ENCODE assay signal across 12 mouse cellular contexts in the genomic region with DNA sequence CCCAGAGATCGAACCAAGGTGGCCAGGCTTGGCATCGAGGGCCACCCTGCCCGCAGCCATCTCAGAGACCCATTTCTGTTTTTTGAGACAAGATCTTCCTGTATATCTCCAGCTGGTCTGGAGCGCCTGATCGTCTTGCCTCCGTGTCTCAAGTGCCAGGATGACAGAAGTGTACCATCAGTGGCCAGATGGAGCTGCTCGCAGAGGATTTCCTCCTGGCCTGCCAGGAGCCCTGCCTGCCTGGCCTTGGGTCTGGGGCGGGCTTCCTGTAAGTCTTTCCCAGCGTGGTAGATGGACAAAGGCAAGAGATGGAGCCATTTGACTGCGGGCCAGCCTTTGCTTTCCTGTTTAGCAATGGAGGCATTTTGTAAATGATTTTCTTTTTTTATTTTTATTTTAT. TPM values are rescaled to one million over a fixed set of nuclear protein-coding genes. Genes with fewer than 3 reads are reported as not detected.
DNase-seq lines count a peak whose midpoint lies in the region; ATAC-seq and TF ChIP-seq lines count a peak whose summit lies in the region.
"Had no signal": no experiment of that assay in that cellular context is flagged by ENCODE, and none has a peak within 500 bp of the region (broad histone marks: within the 10 kb centered on the region; RNA-seq: fewer than 3 reads in every experiment).

No protein-coding gene starts in this region.

- TF ChIP-seq CTCF in lung, embryonic 14.5 days (IDR thresholded peaks at IDR 0.05; ENCODE audit: low read depth), result no peak
- no peak for TF ChIP-seq CTCF in heart, adult 2 months (IDR thresholded peaks at IDR 0.05)

- DNase-seq in heart, adult 11 months, result peak; percentile 76
- no peak for DNase-seq in heart, adult 8-10 months (ENCODE audit: low spot score)
- peak; percentile 7 for DNase-seq in 416B (ENCODE audit: low read depth)
- DNase-seq in cerebellum, adult 11-12 months, result peak; percentile 97
- DNase-seq in lung, embryonic 14.5 days, result peak; percentile 39
- DNase-seq in heart, adult 2 months, result no peak
- no peak for DNase-seq in ovary, postnatal 10 days (ENCODE audit: low spot score)
- DNase-seq: gastrocnemius, postnatal 25 days; liver had no signal

- no peak for TF ChIP-seq POLR2A in heart, adult 2 months (IDR thresholded peaks at IDR 0.05; ENCODE audit: insufficient read depth, low read depth, low read length)

- no peaks in the 10 kb centered on the region for H3K79me2 ChIP-seq in heart, adult 2 months (replicated peaks; ENCODE audit: control insufficient read depth, insufficient read depth, low read length)

- H3K9ac ChIP-seq in lung, embryonic 14.5 days, result no peak overlapping the region
- H3K9ac ChIP-seq in heart, adult 2 months (ENCODE audit: low read depth, low read length), result no peak overlapping the region
- H3K9ac ChIP-seq: forebrain, embryonic 15.5 days; heart, embryonic 15.5 days had no signal

- intact Hi-C loops in heart, adult 2 months (cut with DNase I), result no loop called here

- H3K27ac ChIP-seq in lung, embryonic 14.5 days (ENCODE audit: low read depth), result no peak overlapping the region
- no peak overlapping the region for H3K27ac ChIP-seq in heart, adult 2 months
- H3K27ac ChIP-seq: forebrain, embryonic 15.5 days; heart, embryonic 15.5 days had no signal

- no peak for ATAC-seq in lung, embryonic 14.5 days (ENCODE audit: insufficient read depth)
- ATAC-seq: forebrain, embryonic 15.5 days; hindbrain, embryonic 16.5 days had no signal

- H3K4me1 ChIP-seq in lung, embryonic 14.5 days (ENCODE audit: insufficient read depth), result peaks cover 21% of the 10 kb centered on the region
- H3K4me1 ChIP-seq in heart, adult 2 months (ENCODE audit: control insufficient read depth, insufficient read depth, low read length), result no peaks in the 10 kb centered on the region; the same call in 1 of the 2 replicates

- H3K9me3 ChIP-seq in lung, embryonic 14.5 days (ENCODE audit: low read depth, low read length), result no peaks in the 10 kb centered on the region
- H3K9me3 ChIP-seq: forebrain, embryonic 15.5 days; heart, embryonic 15.5 days had no signal

- no peaks in the 10 kb centered on the region for H3K27me3 ChIP-seq in lung, embryonic 14.5 days (ENCODE audit: insufficient read depth, low read length)
- no peaks in the 10 kb centered on the region for H3K27me3 ChIP-seq in heart, adult 2 months (ENCODE audit: control insufficient read depth, insufficient read depth, low read length)
- H3K27me3 ChIP-seq: forebrain, embryonic 15.5 days; heart, embryonic 15.5 days had no signal

- H3K36me3 ChIP-seq in lung, embryonic 14.5 days (ENCODE audit: insufficient read depth), result no peaks in the 10 kb centered on the region
- H3K36me3 ChIP-seq in heart, adult 2 months (ENCODE audit: control insufficient read depth, insufficient read depth, low read length), result no peaks in the 10 kb centered on the region
- H3K36me3 ChIP-seq: forebrain, embryonic 15.5 days; heart, embryonic 15.5 days had no signal

- H3K4me3 ChIP-seq in lung, embryonic 14.5 days (ENCODE audit: low read depth, low read length), result no peak overlapping the region
- no peak overlapping the region for H3K4me3 ChIP-seq in heart, adult 2 months
- H3K4me3 ChIP-seq: forebrain, embryonic 15.5 days; heart, embryonic 15.5 days had no signal

- no peak overlapping the region for H3K4me2 ChIP-seq in lung, embryonic 14.5 days
- H3K4me2 ChIP-seq: forebrain, embryonic 15.5 days; heart, embryonic 15.5 days had no signal

- 80% methylated on average over 10 of the region's 10 CpGs for WGBS in lung, embryonic 14.5 days
- 64% methylated on average over 10 of the region's 10 CpGs for WGBS in heart, adult 2 months

- TF ChIP-seq EP300 in heart, adult 2 months (IDR thresholded peaks at IDR 0.05; ENCODE audit: insufficient read depth, low read depth, low read length), result no peak

RNA-seq across cellular contexts. Expression of gene Ppp1r21, which starts 22.5 kb away (rescaled TPM):
- total RNA-seq in heart, adult 8-10 months (2022), result 10 to 100 TPM in 1 of 4 experiments, 1 to 10 TPM in 3; 6.3 to 11.3 (median 9.1) TPM
- 26.4 and 28.7 TPM in 2 replicates for polyA plus RNA-seq in lung, embryonic 14.5 days (2014; fragmentation: Nextera tagmentation; extraction: Ambion mirVana)
- total RNA-seq in heart, adult 2 months (2021), result 1 to 10 TPM; 8.8 to 9.9 TPM
- 9.2 and 14.1 TPM in 2 replicates for polyA plus RNA-seq in heart, adult 2 months (2012; rRNA removed)

Comparison
In these comparisons a context has a peak if more than half of its experiments do, and no peak if none do; other contexts are left out.
1. DNase-seq: peak in heart, adult 11 months (single experiment), 416B (single experiment), cerebellum, adult 11-12 months (single experiment) and lung, embryonic 14.5 days (single experiment); none in heart, adult 8-10 months (single experiment), heart, adult 2 months (0 of 2) and ovary, postnatal 10 days (single experiment).